32 mouse cellular contexts compared by ENCODE assay signal in the genomic region with DNA sequence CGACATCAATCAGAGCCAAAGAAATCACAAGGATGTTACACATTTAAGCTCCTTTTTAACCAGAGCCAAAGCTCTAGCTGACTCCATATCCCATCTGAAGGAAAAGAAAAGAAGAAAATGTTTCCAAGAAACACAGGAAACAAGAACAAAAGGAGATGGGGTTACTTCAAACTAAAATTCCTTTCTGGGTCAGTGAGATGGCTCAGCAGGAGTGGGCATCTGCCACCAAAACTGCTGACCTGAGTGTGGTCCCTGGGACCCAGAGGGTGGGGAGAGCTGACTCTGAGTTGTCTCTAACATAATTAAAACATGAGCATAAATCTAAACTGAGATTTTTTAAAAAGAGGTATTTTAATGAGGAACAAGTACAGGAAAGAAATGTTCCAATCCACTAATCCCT. TPM values are rescaled to one million over a fixed set of nuclear protein-coding genes. Genes with fewer than 3 reads are reported as not detected.
DNase-seq lines count a peak whose midpoint lies in the region; ATAC-seq and TF ChIP-seq lines count a peak whose summit lies in the region.
"Had no signal": no experiment of that assay in that cellular context is flagged by ENCODE, and none has a peak within 500 bp of the region (broad histone marks: within the 10 kb centered on the region; RNA-seq: fewer than 3 reads in every experiment).

No protein-coding gene starts in this region.

- H3K9ac ChIP-seq in heart, embryonic 13.5 days, result no peak overlapping the region
- H3K9ac ChIP-seq: forebrain, embryonic 13.5 days; hindbrain, embryonic 12.5 days; hindbrain, embryonic 15.5 days had no signal

- no peak overlapping the region for H3K4me2 ChIP-seq in heart, embryonic 13.5 days
- H3K4me2 ChIP-seq: forebrain, embryonic 13.5 days; hindbrain, embryonic 12.5 days; hindbrain, embryonic 15.5 days had no signal

- in situ Hi-C loops in Patski (cut with MboI; ENCODE audit: low pct_unique_long_range_greater_than_20kb), result no loop called here

- intact Hi-C loops in heart, postnatal 36 days (cut with DNase I), result no loop called here

- H3K9me3 ChIP-seq in heart, embryonic 13.5 days, result no peaks in the 10 kb centered on the region
- H3K9me3 ChIP-seq: forebrain, embryonic 10.5 days; forebrain, embryonic 13.5 days; G1E; heart, embryonic 10.5 days; hindbrain, embryonic 12.5 days; hindbrain, embryonic 15.5 days had no signal

- no peaks in the 10 kb centered on the region for H3K27me3 ChIP-seq in heart, embryonic 13.5 days (replicated peaks)
- H3K27me3 ChIP-seq in Patski, result no peaks in the 10 kb centered on the region
- H3K27me3 ChIP-seq: CH12.LX; forebrain, embryonic 13.5 days; hindbrain, embryonic 12.5 days; hindbrain, embryonic 15.5 days had no signal

- H3K4me3 ChIP-seq in heart, embryonic 13.5 days, result no peak overlapping the region
- H3K4me3 ChIP-seq in layer of hippocampus, adult 2 months, result no peak overlapping the region
- H3K4me3 ChIP-seq: forebrain, embryonic 10.5 days; forebrain, embryonic 13.5 days; gastrocnemius, adult 2 months; heart, embryonic 10.5 days; hindbrain, embryonic 12.5 days; hindbrain, embryonic 15.5 days had no signal

- POLR2A ChIA-PET in Patski (lab: Charles Lee), result no interaction called here

- ATAC-seq in heart, embryonic 13.5 days (ENCODE audit: extremely low read depth, insufficient number of reproducible peaks, low FRiP score, low TSS enrichment), result no peak
- peak; percentile 31 for ATAC-seq in Patski
- ATAC-seq: activated CD4-positive, CD25-positive, alpha-beta regulatory T cell, adult 4 months; forebrain, embryonic 13.5 days; forebrain, embryonic 16.5 days; inflammation-experienced regulatory T-cells, adult 6 months; intestine, embryonic 16.5 days had no signal

- 76% methylated on average over 1 of the region's 1 CpGs for WGBS in heart, embryonic 13.5 days

- no peak for DNase-seq in heart, postnatal 36 days
- DNase-seq in layer of hippocampus, adult 2 months (ENCODE audit: low spot score in 2 of 2), result no peak
- no peak for DNase-seq in layer of hippocampus, adult 9-10 months (ENCODE audit: low spot score)
- no peak for DNase-seq in Patski (ENCODE audit: low read depth, low spot score)
- no peak for DNase-seq in frontal cortex, postnatal 10 days (ENCODE audit: low spot score in 2 of 2)
- DNase-seq: adrenal gland, adult 8-10 months; adrenal gland, postnatal 25 days; B cell, adult 2 months; cerebellum, adult 18-20 months; cerebellum, adult 9-10 months; cerebellum, postnatal 14 days; gastrocnemius, adult 2 months; gastrocnemius, postnatal 14 days; heart, adult 18-20 months; heart, postnatal 10 days; kidney, adult 18-20 months had no signal

- CTCF ChIA-PET in Patski (lab: Charles Lee), result interaction anchor here (1.0 kb wide), 1 partner anchor 22 kb away, joined by 5 read pairs; no protein-coding TSS in a partner anchor

- peaks cover 81% of the 10 kb centered on the region for H3K36me3 ChIP-seq in heart, embryonic 13.5 days

- peaks cover 23% of the 10 kb centered on the region for H3K4me1 ChIP-seq in heart, embryonic 13.5 days
- H3K4me1 ChIP-seq: forebrain, embryonic 10.5 days; forebrain, embryonic 13.5 days; hindbrain, embryonic 12.5 days; hindbrain, embryonic 15.5 days had no signal

- peak overlapping the region; percentile 84; the same call in 1 of the 2 replicates for H3K27ac ChIP-seq in heart, embryonic 13.5 days (replicated peaks)
- H3K27ac ChIP-seq in layer of hippocampus, adult 2 months, result peak overlapping the region; percentile 48; the same call in 1 of the 2 replicates
- H3K27ac ChIP-seq: forebrain, embryonic 10.5 days; forebrain, embryonic 13.5 days; hindbrain, embryonic 12.5 days; hindbrain, embryonic 15.5 days had no signal

- no peak for TF ChIP-seq CTCF in layer of hippocampus, adult 2 months (conservative IDR thresholded peaks at IDR 0.05)
- TF ChIP-seq CTCF in Patski (IDR thresholded peaks at IDR 0.05), result no peak

RNA-seq across cellular contexts. Expression of a gene that starts 19.0 kb away (rescaled TPM):
- 39.6 and 39.7 TPM in 2 replicates for polyA plus RNA-seq in heart, embryonic 13.5 days (2015; fragmentation: Nextera tagmentation; extraction: Ambion mirVana)
- total RNA-seq in heart, postnatal 36 days (2021), result 10 to 100 TPM; 49.9 to 52.5 TPM
- 10 to 100 TPM; 86.6 to 86.7 TPM for total RNA-seq in layer of hippocampus, adult 2 months (2021)
- polyA plus RNA-seq in Patski (2021), result 52.2 TPM

RNA-seq across cellular contexts. Expression of a gene that starts 19.1 kb away (rescaled TPM):
- polyA plus RNA-seq in heart, embryonic 13.5 days (2015; fragmentation: Nextera tagmentation; extraction: Ambion mirVana), result 14.0 and 14.9 TPM in 2 replicates
- total RNA-seq in heart, postnatal 36 days (2021), result 10 to 100 TPM; 13.7 to 15.3 TPM
- 10 to 100 TPM; 18.3 to 20.6 TPM for total RNA-seq in layer of hippocampus, adult 2 months (2021)
- polyA plus RNA-seq in Patski (2021), result 19.0 TPM

RNA-seq across cellular contexts. Expression of a gene that starts 38.2 kb away (rescaled TPM):
- polyA plus RNA-seq in heart, embryonic 13.5 days (2015; fragmentation: Nextera tagmentation; extraction: Ambion mirVana), result not detected in 2 replicates
- not detected for total RNA-seq in heart, postnatal 36 days (2021)
- not detected for total RNA-seq in layer of hippocampus, adult 2 months (2021)
- polyA plus RNA-seq in Patski (2021), result 0.17 TPM
- total RNA-seq: adrenal gland, adult 8-10 months; adrenal gland, postnatal 25 days; CH12.LX; gastrocnemius, adult 2 months; gastrocnemius, postnatal 14 days; gastrocnemius, postnatal 4 days; heart, adult 18-20 months; heart, postnatal 10 days; hematopoietic stem cell, adult 5-6 weeks had no signal
- polyA plus RNA-seq: embryonic facial prominence, embryonic 11.5 days; forebrain, embryonic 10.5 days; forebrain, embryonic 13.5 days; forebrain, embryonic 16.5 days; G1E; heart, embryonic 10.5 days; heart, embryonic 14.5 days; hindbrain, embryonic 12.5 days; hindbrain, embryonic 15.5 days; inflammation-experienced regulatory T-cells, adult 6 months; intestine, embryonic 16.5 days had no signal
